Mouse (Mus musculus) layer of hippocampus, postnatal 10 days (tissue): ENCODE measurements at regions not wholly inside any gene's neighbourhood (a gene's known extent, or its start where the extent isn't known, plus 50 kb on each side); places are given as distances from the start of the nearest gene placed in this dataset.

Experiments used
- DNase-seq, 2 experiments: peaks; one replicate each; pipeline ENCODE4 v3.0.0; 2021; ENCODE audit warnings: low spot score in 2 of 2

DNA sequence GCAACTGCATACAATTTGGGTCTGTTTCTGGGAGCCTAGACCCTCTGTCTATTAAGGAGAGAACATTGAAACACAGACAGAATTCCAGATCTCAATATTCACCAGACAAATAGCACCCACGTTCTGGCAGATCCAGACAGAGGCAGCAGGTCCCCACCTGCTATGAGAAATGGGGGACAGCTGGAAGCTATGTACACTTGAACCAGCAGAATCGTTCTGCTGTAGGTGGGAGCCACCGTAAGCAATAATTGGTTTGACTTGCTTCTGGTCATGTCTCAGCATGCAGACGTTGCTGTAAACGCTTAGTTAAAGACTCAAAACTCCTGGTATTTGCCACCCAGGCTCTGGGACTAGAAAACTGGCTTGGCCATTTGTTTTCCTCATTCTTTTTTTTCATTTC, 122.2 kb upstream of the Xylt1 start:
- DNase-seq, result no peak

DNA sequence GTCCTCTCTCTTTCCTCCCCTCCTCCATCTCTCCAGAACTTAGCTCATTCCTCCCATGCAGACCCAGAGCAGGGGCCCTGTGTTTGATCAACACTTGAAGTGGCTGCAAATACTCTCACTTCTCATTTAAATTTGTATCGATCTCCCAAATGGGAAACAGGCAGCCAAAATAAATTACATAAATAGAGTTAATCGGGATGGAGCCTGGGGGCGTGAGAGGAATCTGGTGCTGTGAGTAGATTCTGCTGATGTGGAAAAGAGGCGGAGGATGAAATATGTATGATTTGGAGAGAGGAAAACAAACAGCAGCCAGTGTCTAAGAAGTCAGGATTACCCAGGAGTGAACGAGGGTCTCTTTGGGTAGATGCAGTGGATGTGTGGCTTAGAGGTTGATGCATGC, 121.6 kb upstream of the Xylt1 start:
- no peak for DNase-seq

DNA sequence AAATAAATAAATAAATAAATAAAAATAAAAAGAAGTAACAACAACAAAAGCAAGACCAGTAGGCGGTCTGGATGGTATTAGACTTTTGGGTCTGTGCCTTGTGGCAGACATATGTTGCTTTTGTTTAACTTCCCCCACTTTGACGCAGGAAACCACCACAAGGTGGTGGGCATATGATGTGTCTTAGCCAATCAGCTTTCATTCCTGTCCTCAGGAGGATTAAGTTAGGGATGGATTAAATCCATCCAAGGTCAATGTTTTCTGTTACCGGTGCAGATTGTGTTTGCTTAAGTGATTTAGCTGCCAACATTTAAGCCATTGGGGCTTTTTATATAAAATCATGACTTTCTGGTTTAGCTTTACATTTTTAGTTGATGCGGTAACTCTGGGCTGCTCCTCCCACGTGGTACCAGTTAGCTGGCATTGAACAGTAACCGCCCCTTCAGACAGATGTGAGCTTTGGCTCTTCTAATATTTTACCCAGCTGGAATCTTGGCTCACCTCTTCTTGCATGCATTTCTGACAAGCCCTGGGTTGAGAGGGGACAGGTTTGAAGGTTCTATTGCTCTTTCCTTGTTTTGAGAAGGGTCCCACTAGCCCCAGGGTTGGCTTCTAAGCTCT, 121.0 kb upstream of the Xylt1 start:
- DNase-seq, result no peak

DNA sequence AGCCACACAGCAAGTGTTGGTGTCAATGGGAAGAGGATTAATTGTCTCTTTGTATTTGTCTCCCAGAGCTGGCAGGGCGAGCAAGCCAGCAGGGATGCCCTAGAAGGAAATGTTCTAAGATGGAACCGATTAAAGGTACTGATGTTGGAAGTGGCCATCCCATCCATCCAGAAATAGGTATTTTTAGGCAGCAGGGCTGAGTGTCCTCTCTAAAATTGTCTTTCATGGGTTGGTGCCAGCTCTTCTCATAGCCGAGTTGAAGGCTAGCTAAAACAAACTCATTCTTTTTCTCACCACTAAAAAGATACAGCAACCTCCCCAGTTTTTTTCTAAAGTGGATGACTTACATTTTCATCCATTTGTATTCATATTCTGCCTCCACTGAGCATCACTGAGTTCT, 120.2 kb upstream of the Xylt1 start:
- DNase-seq, result no peak

- DNase-seq, result no peak
These were observed 117.7 kb upstream of the Xylt1 start for GRCm38 (mm10) chr7:117263126-117263525.

DNA sequence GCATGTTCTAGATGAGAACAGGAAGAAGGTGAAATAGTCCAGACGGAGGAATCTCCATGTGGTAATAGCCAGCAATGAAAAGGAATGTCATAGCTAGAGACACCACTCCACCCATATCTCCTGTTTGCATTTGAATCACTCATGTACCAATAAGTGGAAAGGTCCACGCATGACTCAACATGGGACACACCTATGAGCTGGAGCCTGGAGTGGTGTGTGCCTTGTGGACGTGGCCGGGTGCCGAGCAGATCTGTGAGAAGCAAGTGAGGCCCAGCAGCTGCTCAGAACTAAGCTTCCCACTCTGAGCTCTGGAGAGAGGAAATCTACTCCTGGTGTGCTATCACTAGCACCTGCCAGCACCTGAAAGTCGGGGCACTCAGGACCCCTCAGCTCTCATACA, 116.4 kb upstream of the Xylt1 start:
- no peak for DNase-seq

- DNase-seq, result no peak
These were observed 112.7 kb upstream of the Xylt1 start for GRCm38 (mm10) chr7:117268096-117268495.

GRCm38 (mm10) chr7:117269263-117269897, 111.4 kb upstream of the Xylt1 start:
- no peak for DNase-seq

DNA sequence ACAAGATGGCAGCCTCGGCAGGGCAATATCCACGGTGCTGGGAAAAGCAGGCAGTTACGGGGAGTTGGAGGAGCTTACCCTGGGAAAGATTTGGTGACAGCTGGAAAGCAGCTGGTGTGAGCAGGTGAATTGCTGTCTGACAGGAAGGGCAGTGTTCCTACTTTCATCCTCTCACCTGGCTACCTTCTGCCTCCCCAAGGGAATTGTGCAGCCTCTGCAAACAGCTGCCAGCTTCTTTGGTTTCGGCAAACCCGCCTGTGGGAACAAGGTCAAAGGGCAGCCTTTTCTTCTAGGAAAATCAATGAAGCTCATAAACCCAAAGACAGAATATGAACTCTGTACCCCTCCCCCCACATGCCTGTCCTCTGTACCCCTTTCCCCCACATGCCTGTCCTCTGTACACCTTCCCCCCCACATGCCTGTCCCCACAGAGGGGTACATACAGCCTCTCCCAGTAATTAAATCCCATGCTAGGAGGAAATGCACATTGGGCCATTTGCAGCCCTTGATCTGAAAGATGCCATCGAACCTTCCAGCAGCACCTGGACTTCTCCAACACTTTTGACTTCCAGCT, 102.3 kb upstream of the Xylt1 start:
- no peak for DNase-seq

GRCm38 (mm10) chr7:117282194-117282593, 98.6 kb upstream of the Xylt1 start:
- no peak for DNase-seq

DNA sequence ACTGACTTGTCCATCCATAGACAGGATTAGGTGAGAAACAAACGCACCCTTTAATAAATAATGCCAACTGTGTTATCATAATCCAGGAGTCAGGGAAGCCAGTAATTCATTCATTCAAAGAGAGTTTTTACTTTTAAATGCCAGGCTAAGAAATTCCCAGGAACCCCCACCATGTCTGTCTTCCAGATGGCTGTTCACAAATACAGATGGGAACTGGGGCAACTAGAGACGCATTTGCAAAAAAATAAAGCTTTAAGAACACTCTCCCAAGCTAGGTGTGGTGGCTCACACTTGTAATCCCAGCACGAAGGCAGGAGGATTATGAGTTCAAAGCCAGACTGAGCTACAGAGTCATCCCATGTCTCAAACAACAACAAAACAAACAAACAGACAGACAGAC, 95.6 kb upstream of the Xylt1 start:
- DNase-seq, result no peak

GRCm38 (mm10) chr7:117285985-117286384, 94.8 kb upstream of the Xylt1 start:
- DNase-seq, result no peak

DNA sequence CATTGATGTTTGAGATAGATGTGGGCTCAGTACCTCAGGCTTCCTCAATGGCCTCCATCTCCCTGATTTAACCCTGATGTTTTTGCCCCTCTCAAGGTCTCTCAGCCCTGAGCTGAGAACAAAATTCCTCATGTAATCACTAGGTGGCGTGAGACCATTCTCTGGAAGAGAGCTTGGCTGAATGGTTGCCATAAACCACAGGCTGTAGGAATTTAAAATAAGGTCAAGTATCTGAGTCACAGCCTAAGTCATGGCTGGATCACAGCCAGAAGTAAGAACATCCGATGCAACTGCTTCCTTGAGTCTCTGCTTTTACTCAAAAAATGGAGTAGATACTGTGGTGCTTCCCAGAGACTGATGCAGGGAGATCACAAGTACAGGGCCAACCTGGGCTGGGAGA, 77.1 kb upstream of the Xylt1 start:
- no peak for DNase-seq

- no peak for DNase-seq
These were observed 70.1 kb upstream of the Xylt1 start for GRCm38 (mm10) chr7:117310586-117311200.

GRCm38 (mm10) chr7:117311316-117311715, 69.5 kb upstream of the Xylt1 start:
- no peak for DNase-seq

DNA sequence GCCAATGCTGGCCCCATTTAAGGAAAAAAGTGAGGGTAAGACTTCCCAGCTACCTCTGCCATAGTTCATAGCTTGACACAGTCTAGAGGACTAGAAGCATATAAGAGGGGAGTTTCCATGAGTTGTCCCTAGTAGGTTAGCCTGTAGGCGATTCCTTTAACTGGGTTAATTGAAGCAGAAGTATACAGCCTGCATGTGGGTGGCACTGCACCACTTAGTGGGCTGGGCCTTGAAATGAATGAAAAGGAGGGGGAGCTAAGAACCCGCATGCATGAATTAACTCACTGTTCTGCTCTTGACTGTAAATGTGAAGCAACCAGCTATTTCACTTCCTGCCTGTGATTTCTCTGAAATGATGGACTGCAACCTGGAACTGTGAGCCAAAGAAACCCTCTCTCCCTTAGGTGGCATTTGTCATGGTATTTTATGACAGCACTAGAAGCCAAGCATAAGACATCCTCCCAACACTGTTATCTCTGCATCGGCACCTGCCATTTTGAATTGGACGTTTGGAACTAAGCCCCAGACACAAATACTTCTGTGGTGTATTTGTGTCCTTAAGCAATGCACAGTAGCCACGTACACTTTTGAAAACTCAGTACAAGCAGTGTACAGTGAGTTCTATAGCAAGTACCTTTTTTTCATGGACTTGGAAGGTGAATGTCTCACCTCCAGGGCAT, 64.5 kb upstream of the Xylt1 start:
- DNase-seq, result no peak

DNA sequence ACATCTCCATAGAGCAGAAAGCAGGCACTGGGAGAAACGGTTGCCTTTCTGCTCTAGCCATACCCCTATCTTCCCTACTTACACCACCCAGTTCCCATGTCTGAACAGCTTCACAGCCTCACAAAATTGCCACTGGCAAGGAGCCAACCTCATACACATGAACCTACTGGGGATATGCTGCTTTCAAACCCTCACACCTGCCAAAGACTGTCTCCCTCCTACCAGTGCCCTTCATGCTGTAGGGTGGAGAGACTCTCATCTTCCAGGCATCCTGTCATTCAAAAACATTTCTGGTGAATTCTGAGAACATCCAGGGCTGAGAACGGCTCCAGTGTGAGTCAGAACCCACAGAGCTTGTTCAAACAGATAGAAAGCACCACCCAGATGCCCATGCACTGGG, 63.4 kb upstream of the Xylt1 start:
- peak in 1 of 2 experiments; percentile 17 for DNase-seq

DNA sequence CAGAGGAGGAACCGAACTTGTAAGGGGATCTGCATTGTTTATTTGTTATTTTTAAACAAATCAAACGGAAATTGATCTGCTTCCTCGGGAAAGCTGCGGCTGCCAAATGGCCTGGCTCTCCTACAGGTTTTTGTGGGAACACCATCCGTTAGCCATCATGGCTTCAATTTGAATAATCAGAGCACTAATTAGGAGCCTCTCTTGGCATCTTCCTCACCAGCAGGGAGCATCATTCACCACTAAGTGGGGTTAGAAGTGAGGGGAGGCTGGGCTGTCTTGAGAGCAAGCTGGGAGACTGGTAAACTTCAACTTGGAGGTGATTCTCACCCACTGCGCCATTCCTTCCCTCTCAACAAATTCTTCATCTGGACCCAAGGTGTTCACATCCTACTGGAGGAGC, 60.2 kb upstream of the Xylt1 start:
- DNase-seq, result peak; percentile 60 to 67
